Mouse (Mus musculus): Measurements from ENCODE around the gene Nid2. TPM values are rescaled to one million over a fixed set of nuclear protein-coding genes. Genes with fewer than 3 reads are reported as not detected.
A peak's percentile ranks its signal among the peaks of the same experiment; 100 is the strongest.

Gene Nid2
- polyA plus RNA-seq, 1 experiment from 2014 or later, result 89.5 TPM

GRCm38 (mm10) chr14:19839600-19840332 is 88.7 kb downstream of the Nid2 start:
- peak overlapping the region; percentile 68 for H3K9ac ChIP-seq (ENCODE audit: low read length)
- peak; percentile 49; the same call in 1 of the 2 replicates for ATAC-seq (replicated peaks; ENCODE audit: extremely low read depth, insufficient read depth, low FRiP score)
- 23% methylated on average over 15 of the region's 15 CpGs for WGBS
- no peaks in the 10 kb centered on the region for H3K9me3 ChIP-seq (replicated peaks; ENCODE audit: control insufficient read depth, low read length)
- peak overlapping the region; percentile 59 for H3K4me2 ChIP-seq (ENCODE audit: low read depth, low read length)
- no peaks in the 10 kb centered on the region for H3K36me3 ChIP-seq (ENCODE audit: control insufficient read depth, insufficient read depth)
- H3K27ac ChIP-seq (ENCODE audit: low read length), result no peak overlapping the region
- H3K27me3 ChIP-seq (ENCODE audit: control insufficient read depth, insufficient read depth, low read length), result no peaks in the 10 kb centered on the region
- peak overlapping the region; percentile 45 for H3K4me3 ChIP-seq (ENCODE audit: low read length)
- H3K4me1 ChIP-seq (ENCODE audit: control insufficient read depth, insufficient read depth, low read length), result peaks cover 5% of the 10 kb centered on the region; the same call in 1 of the 2 replicates

GRCm38 (mm10) chr14:19853471-19853870 is 102.4 kb downstream of the Nid2 start:
- no peaks in the 10 kb centered on the region; the same call in 1 of the 2 replicates for H3K9me3 ChIP-seq (replicated peaks; ENCODE audit: control insufficient read depth, low read length)
- WGBS, result 68% methylated on average over 3 of the region's 3 CpGs

GRCm38 (mm10) chr14:19858279-19858678 is 107.2 kb downstream of the Nid2 start:
- Histone ChIP-seq H3K36me3 (ENCODE audit: control insufficient read depth, insufficient read depth) (no peaks in the 10 kb centered on the region), H3K9me3 (replicated peaks; ENCODE audit: control insufficient read depth, low read length) (no peaks in the 10 kb centered on the region; the same call in 1 of the 2 replicates), H3K4me2 (ENCODE audit: low read depth, low read length) (no peak overlapping the region), H3K4me1 (ENCODE audit: control insufficient read depth, insufficient read depth, low read length) (no peaks in the 10 kb centered on the region), H3K27ac (ENCODE audit: low read length) (no peak overlapping the region), H3K27me3 (ENCODE audit: control insufficient read depth, insufficient read depth, low read length) (no peaks in the 10 kb centered on the region), H3K4me3 (ENCODE audit: low read length) (no peak overlapping the region), H3K9ac (ENCODE audit: low read length) (no peak overlapping the region)
- ATAC-seq (replicated peaks; ENCODE audit: extremely low read depth, insufficient read depth, low FRiP score), result no peak
- WGBS, result 67% methylated on average over 2 of the region's 2 CpGs

More at GRCm38 (mm10) chr14:19853471-19853870, 102.4 kb downstream of the Nid2 start:
- no peak overlapping the region for H3K4me2 ChIP-seq (ENCODE audit: low read depth, low read length)
- no peaks in the 10 kb centered on the region for H3K27me3 ChIP-seq (ENCODE audit: control insufficient read depth, insufficient read depth, low read length)
- no peak for ATAC-seq (replicated peaks; ENCODE audit: extremely low read depth, insufficient read depth, low FRiP score)
- no peak overlapping the region for H3K4me3 ChIP-seq (ENCODE audit: low read length)
- no peaks in the 10 kb centered on the region for H3K4me1 ChIP-seq (ENCODE audit: control insufficient read depth, insufficient read depth, low read length)
- H3K9ac ChIP-seq (ENCODE audit: low read length), result no peak overlapping the region
- no peak overlapping the region for H3K27ac ChIP-seq (ENCODE audit: low read length)
- no peaks in the 10 kb centered on the region for H3K36me3 ChIP-seq (ENCODE audit: control insufficient read depth, insufficient read depth)

- no peak overlapping the region for H3K27ac ChIP-seq (ENCODE audit: low read length)
- no peak for ATAC-seq (replicated peaks; ENCODE audit: extremely low read depth, insufficient read depth, low FRiP score)
- H3K36me3 ChIP-seq (ENCODE audit: control insufficient read depth, insufficient read depth), result no peaks in the 10 kb centered on the region
- no peak overlapping the region for H3K9ac ChIP-seq (ENCODE audit: low read length)
- H3K27me3 ChIP-seq (ENCODE audit: control insufficient read depth, insufficient read depth, low read length), result no peaks in the 10 kb centered on the region
- no peaks in the 10 kb centered on the region; the same call in 1 of the 2 replicates for H3K9me3 ChIP-seq (replicated peaks; ENCODE audit: control insufficient read depth, low read length)
- no peaks in the 10 kb centered on the region for H3K4me1 ChIP-seq (ENCODE audit: control insufficient read depth, insufficient read depth, low read length)
- H3K4me2 ChIP-seq (ENCODE audit: low read depth, low read length), result no peak overlapping the region
- no peak overlapping the region for H3K4me3 ChIP-seq (ENCODE audit: low read length)
- WGBS, result 43% methylated on average over 8 of the region's 8 CpGs
Measured at GRCm38 (mm10) chr14:19858808-19859776, 108.0 kb downstream of the Nid2 start.

GRCm38 (mm10) chr14:19860281-19860680 is 109.2 kb downstream of the Nid2 start:
- Histone ChIP-seq H3K27me3 (ENCODE audit: control insufficient read depth, insufficient read depth, low read length) (no peaks in the 10 kb centered on the region), H3K27ac (ENCODE audit: low read length) (no peak overlapping the region), H3K9ac (ENCODE audit: low read length) (no peak overlapping the region), H3K36me3 (ENCODE audit: control insufficient read depth, insufficient read depth) (no peaks in the 10 kb centered on the region), H3K4me2 (ENCODE audit: low read depth, low read length) (no peak overlapping the region), H3K9me3 (replicated peaks; ENCODE audit: control insufficient read depth, low read length) (no peaks in the 10 kb centered on the region; the same call in 1 of the 2 replicates), H3K4me3 (ENCODE audit: low read length) (no peak overlapping the region), H3K4me1 (ENCODE audit: control insufficient read depth, insufficient read depth, low read length) (no peaks in the 10 kb centered on the region)
- no peak for ATAC-seq (replicated peaks; ENCODE audit: extremely low read depth, insufficient read depth, low FRiP score)
- 92% methylated on average over 4 of the region's 4 CpGs for WGBS

Other genes starting within 250 kb of the Nid2 start
- gene Gm2244, start 201.3 kb upstream of the Nid2 start, polyA plus RNA-seq (2015; fragmentation: Nextera tagmentation; extraction: Ambion mirVana), result 0.21 and 0.47 TPM in 2 replicates
- gene Gm2237, start 166.1 kb upstream of the Nid2 start, polyA plus RNA-seq (2015; fragmentation: Nextera tagmentation; extraction: Ambion mirVana), result 2.4 and 3.0 TPM in 2 replicates
- gene Gm5458, start 148.7 kb upstream of the Nid2 start, polyA plus RNA-seq (2015; fragmentation: Nextera tagmentation; extraction: Ambion mirVana), result not detected in 2 replicates
- 149 and 156 TPM in 2 replicates for gene Rtraf, start 72.6 kb downstream of the Nid2 start, polyA plus RNA-seq (2015; fragmentation: Nextera tagmentation; extraction: Ambion mirVana)
- gene Gng2, start 226.4 kb downstream of the Nid2 start, polyA plus RNA-seq (2015; fragmentation: Nextera tagmentation; extraction: Ambion mirVana), result 58.8 and 64.2 TPM in 2 replicates

All from heart, embryonic 16.5 days (tissue).